Mouse (Mus musculus) testis, adult 2 months (tissue): ENCODE results near the gene Pigf.

Experiments
- CTCF ChIP-seq: fragments of 200-500 bp; IDR thresholded peaks from 2 replicates; pipeline ENCODE4 v1.5.1; 2012; ENCODE audit warnings: low read depth, mild to moderate bottlenecking, inconsistent platforms, low read length, moderate library complexity; ENCODE audit not compliant: control insufficient read depth, insufficient read depth, insufficient replicate concordance
- POLR2A ChIP-seq: fragments of 200-500 bp; IDR thresholded peaks from 2 replicates; pipeline ENCODE4 v1.6.1; 2012; ENCODE audit warnings: low read depth, mild to moderate bottlenecking, inconsistent platforms, low read length, moderate library complexity; ENCODE audit not compliant: control insufficient read depth

GRCm38 (mm10) chr17:87062639-87063038 lies 37.4 kb upstream of the Pigf start:
- no peak for TF ChIP-seq POLR2A
- no peak for TF ChIP-seq CTCF
